Mouse (Mus musculus): ENCODE measurements around the gene Gnaq. TPM values are rescaled to one million over a fixed set of nuclear protein-coding genes. Genes with fewer than 3 reads are reported as not detected.

The Gnaq gene
- polyA plus RNA-seq, 1 experiment from 2014 or later = 4.0 TPM

- no peak overlapping the region for H3K4me2 ChIP-seq
- no peaks in the 10 kb centered on the region for H3K36me3 ChIP-seq
- H3K4me3 ChIP-seq (replicated peaks) = no peak overlapping the region
- no peak overlapping the region for H3K9ac ChIP-seq
- no peak overlapping the region for H3K27ac ChIP-seq
- no peak for DNase-seq
- H3K9me3 ChIP-seq (replicated peaks) = no peaks in the 10 kb centered on the region
- H3K4me1 ChIP-seq (replicated peaks) = peaks cover 4% of the 10 kb centered on the region; the same call in 1 of the 2 replicates
- no peak for ATAC-seq (ENCODE audit: low read depth)
- 67% methylated on average over 7 of the region's 7 CpGs for WGBS (ENCODE audit: insufficient replicate concordance)
- no peaks in the 10 kb centered on the region for H3K27me3 ChIP-seq
Measured at GRCm38 (mm10) chr19:16204776-16205680, 72.4 kb downstream of the Gnaq start.

- ATAC-seq (ENCODE audit: low read depth) (no peak), DNase-seq (no peak)
- no peak overlapping the region for H3K27ac ChIP-seq
- no peaks in the 10 kb centered on the region for H3K9me3 ChIP-seq (replicated peaks)
- no peak overlapping the region for H3K4me2 ChIP-seq
- no peaks in the 10 kb centered on the region for H3K36me3 ChIP-seq
- no peak overlapping the region for H3K9ac ChIP-seq
- peaks cover 4% of the 10 kb centered on the region; the same call in 1 of the 2 replicates for H3K4me1 ChIP-seq (replicated peaks)
- H3K27me3 ChIP-seq = no peaks in the 10 kb centered on the region
- H3K4me3 ChIP-seq (replicated peaks) = no peak overlapping the region
- 83% methylated on average over 2 of the region's 2 CpGs for WGBS (ENCODE audit: insufficient replicate concordance)
Measured at GRCm38 (mm10) chr19:16209616-16210015, 77.0 kb downstream of the Gnaq start.

- WGBS (ENCODE audit: insufficient replicate concordance) = 69% methylated on average over 6 of the region's 6 CpGs
- Histone ChIP-seq H3K36me3 (no peaks in the 10 kb centered on the region), H3K4me1 (replicated peaks) (0 out of 2 replicates have a peak, but pooled peaks cover 4% of the 10 kb centered on the region), H3K4me2 (no peak overlapping the region), H3K9me3 (replicated peaks) (no peaks in the 10 kb centered on the region), H3K4me3 (replicated peaks) (no peak overlapping the region), H3K27ac (no peak overlapping the region), H3K27me3 (no peaks in the 10 kb centered on the region), H3K9ac (no peak overlapping the region)
- DNase-seq = no peak
- no peak for ATAC-seq (ENCODE audit: low read depth)
Measured at GRCm38 (mm10) chr19:16214946-16215345, 82.3 kb downstream of the Gnaq start.

GRCm38 (mm10) chr19:16215430-16216016 lies 82.9 kb downstream of the Gnaq start:
- Histone ChIP-seq H3K9me3 (replicated peaks) (no peaks in the 10 kb centered on the region), H3K4me2 (no peak overlapping the region), H3K4me1 (replicated peaks) (0 out of 2 replicates have a peak, but pooled peaks cover 4% of the 10 kb centered on the region), H3K27ac (no peak overlapping the region), H3K9ac (no peak overlapping the region), H3K27me3 (no peaks in the 10 kb centered on the region), H3K36me3 (no peaks in the 10 kb centered on the region), H3K4me3 (replicated peaks) (no peak overlapping the region)
- no peak for ATAC-seq (ENCODE audit: low read depth)
- 64% methylated on average over 2 of the region's 2 CpGs for WGBS (ENCODE audit: insufficient replicate concordance)
- DNase-seq = no peak

- H3K9me3 ChIP-seq (replicated peaks) = no peaks in the 10 kb centered on the region
- H3K4me3 ChIP-seq (replicated peaks) = no peak overlapping the region
- H3K4me1 ChIP-seq (replicated peaks) = 0 out of 2 replicates have a peak, but pooled peaks cover 4% of the 10 kb centered on the region
- no peak overlapping the region for H3K4me2 ChIP-seq
- no peak for DNase-seq
- H3K27me3 ChIP-seq = no peaks in the 10 kb centered on the region
- no peak for ATAC-seq (ENCODE audit: low read depth)
- WGBS (ENCODE audit: insufficient replicate concordance) = 69% methylated on average over 4 of the region's 4 CpGs
- no peaks in the 10 kb centered on the region for H3K36me3 ChIP-seq
- H3K27ac ChIP-seq = no peak overlapping the region
- no peak overlapping the region for H3K9ac ChIP-seq
Measured at GRCm38 (mm10) chr19:16219978-16220377, 87.3 kb downstream of the Gnaq start.

- H3K27me3 ChIP-seq = no peaks in the 10 kb centered on the region
- DNase-seq = no peak
- no peak for ATAC-seq (ENCODE audit: low read depth)
- WGBS (ENCODE audit: insufficient replicate concordance) = 37% methylated on average over 3 of the region's 3 CpGs
- no peaks in the 10 kb centered on the region for H3K9me3 ChIP-seq (replicated peaks)
- H3K4me2 ChIP-seq = no peak overlapping the region
- no peak overlapping the region for H3K4me3 ChIP-seq (replicated peaks)
- H3K9ac ChIP-seq = no peak overlapping the region
- 0 out of 2 replicates have a peak, but pooled peaks cover 4% of the 10 kb centered on the region for H3K4me1 ChIP-seq (replicated peaks)
- no peak overlapping the region for H3K27ac ChIP-seq
- H3K36me3 ChIP-seq = peaks cover 4% of the 10 kb centered on the region; the same call in 1 of the 2 replicates
Measured at GRCm38 (mm10) chr19:16222526-16222925, 89.9 kb downstream of the Gnaq start.

- H3K4me1 ChIP-seq (replicated peaks) = 0 out of 2 replicates have a peak, but pooled peaks cover 4% of the 10 kb centered on the region
- DNase-seq (no peak), ATAC-seq (ENCODE audit: low read depth) (no peak)
- H3K9me3 ChIP-seq (replicated peaks) = no peaks in the 10 kb centered on the region
- WGBS (ENCODE audit: insufficient replicate concordance) = 81% methylated on average over 3 of the region's 3 CpGs
- H3K27ac ChIP-seq = no peak overlapping the region
- H3K4me3 ChIP-seq (replicated peaks) = no peak overlapping the region
- peaks cover 4% of the 10 kb centered on the region; the same call in 1 of the 2 replicates for H3K36me3 ChIP-seq
- H3K4me2 ChIP-seq = no peak overlapping the region
- H3K27me3 ChIP-seq = no peaks in the 10 kb centered on the region
- H3K9ac ChIP-seq = no peak overlapping the region
Measured at GRCm38 (mm10) chr19:16223126-16223525, 90.5 kb downstream of the Gnaq start.

- no peak overlapping the region for H3K27ac ChIP-seq
- 36% methylated on average over 2 of the region's 2 CpGs for WGBS (ENCODE audit: insufficient replicate concordance)
- no peak for ATAC-seq (ENCODE audit: low read depth)
Measured at GRCm38 (mm10) chr19:16224831-16225230, 92.2 kb downstream of the Gnaq start.

GRCm38 (mm10) chr19:16231584-16231983 lies 99.0 kb downstream of the Gnaq start:
- H3K27ac ChIP-seq = no peak overlapping the region
- ATAC-seq (ENCODE audit: low read depth) = no peak
- no peaks in the 10 kb centered on the region for H3K4me1 ChIP-seq (replicated peaks)
- no peak overlapping the region for H3K9ac ChIP-seq
- 46% methylated on average over 1 of the region's 1 CpGs for WGBS (ENCODE audit: insufficient replicate concordance)
- no peaks in the 10 kb centered on the region for H3K36me3 ChIP-seq
- H3K9me3 ChIP-seq (replicated peaks) = no peaks in the 10 kb centered on the region
- no peak overlapping the region for H3K4me2 ChIP-seq
- no peak overlapping the region for H3K4me3 ChIP-seq (replicated peaks)
- DNase-seq = no peak
- H3K27me3 ChIP-seq = no peaks in the 10 kb centered on the region

More at GRCm38 (mm10) chr19:16224831-16225230, 92.2 kb downstream of the Gnaq start:
- H3K36me3 ChIP-seq = peaks cover 4% of the 10 kb centered on the region; the same call in 1 of the 2 replicates
- no peak overlapping the region for H3K9ac ChIP-seq
- no peak for DNase-seq
- H3K27me3 ChIP-seq = no peaks in the 10 kb centered on the region
- no peak overlapping the region for H3K4me3 ChIP-seq (replicated peaks)
- no peak overlapping the region for H3K4me2 ChIP-seq
- no peaks in the 10 kb centered on the region for H3K4me1 ChIP-seq (replicated peaks)
- no peaks in the 10 kb centered on the region for H3K9me3 ChIP-seq (replicated peaks)

- H3K4me2 ChIP-seq = no peak overlapping the region
- H3K4me1 ChIP-seq (replicated peaks) = no peaks in the 10 kb centered on the region
- no peak for DNase-seq
- H3K4me3 ChIP-seq (replicated peaks) = no peak overlapping the region
- no peak for ATAC-seq (ENCODE audit: low read depth)
- WGBS (ENCODE audit: insufficient replicate concordance) = 75% methylated on average over 8 of the region's 8 CpGs
- H3K27ac ChIP-seq = no peak overlapping the region
- no peaks in the 10 kb centered on the region for H3K9me3 ChIP-seq (replicated peaks)
- H3K9ac ChIP-seq = no peak overlapping the region
- H3K36me3 ChIP-seq = no peaks in the 10 kb centered on the region
- H3K27me3 ChIP-seq = no peaks in the 10 kb centered on the region
Measured at GRCm38 (mm10) chr19:16235594-16235993, 103.0 kb downstream of the Gnaq start.

GRCm38 (mm10) chr19:16237034-16237433 lies 104.4 kb downstream of the Gnaq start:
- Histone ChIP-seq H3K27ac (no peak overlapping the region), H3K36me3 (no peaks in the 10 kb centered on the region), H3K4me3 (replicated peaks) (no peak overlapping the region), H3K9ac (no peak overlapping the region), H3K27me3 (no peaks in the 10 kb centered on the region), H3K9me3 (replicated peaks) (no peaks in the 10 kb centered on the region), H3K4me2 (no peak overlapping the region), H3K4me1 (replicated peaks) (no peaks in the 10 kb centered on the region)
- 64% methylated on average over 1 of the region's 1 CpGs for WGBS (ENCODE audit: insufficient replicate concordance)
- ATAC-seq (ENCODE audit: low read depth) (no peak), DNase-seq (no peak)

Measured in liver, embryonic 13.5 days (tissue).